Mouse (Mus musculus) neural tube, embryonic 10.5 days (tissue): ENCODE results near the gene Btnl9.
A peak's percentile ranks its signal among the peaks of the same experiment; 100 is the strongest.
"Not testable (repeated sequence)": the region's sequence is repeated elsewhere in the genome, so short reads cannot be mapped to it uniquely, and the experiment has no call there.

Experiments used
- DNase-seq: peaks from one replicate; pipeline ENCODE4 v3.0.0-alpha.2; 2017; ENCODE audit warnings: low spot score; ENCODE audit errors: extremely low spot score

The Btnl9 gene

DNA sequence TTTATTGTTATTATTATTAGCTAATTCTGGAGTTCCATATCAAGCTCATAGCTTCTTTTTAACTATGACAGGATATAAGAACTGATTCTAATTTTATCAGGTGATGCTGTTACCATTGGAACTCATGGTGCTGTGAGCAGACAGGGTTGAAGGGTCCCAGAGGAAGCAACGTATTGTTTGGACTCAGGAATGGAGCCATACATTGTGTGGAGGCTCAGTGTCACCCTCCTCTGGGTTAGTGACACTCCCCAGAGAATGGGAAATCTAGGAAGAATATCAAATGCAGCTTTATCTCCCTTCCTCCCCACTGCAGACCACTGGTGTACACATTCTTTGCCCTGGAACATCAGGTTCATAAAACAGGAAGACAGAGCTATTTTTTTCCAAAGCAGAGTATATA, 3.8 kb downstream of the Btnl9 start:
- no peak for DNase-seq

DNA sequence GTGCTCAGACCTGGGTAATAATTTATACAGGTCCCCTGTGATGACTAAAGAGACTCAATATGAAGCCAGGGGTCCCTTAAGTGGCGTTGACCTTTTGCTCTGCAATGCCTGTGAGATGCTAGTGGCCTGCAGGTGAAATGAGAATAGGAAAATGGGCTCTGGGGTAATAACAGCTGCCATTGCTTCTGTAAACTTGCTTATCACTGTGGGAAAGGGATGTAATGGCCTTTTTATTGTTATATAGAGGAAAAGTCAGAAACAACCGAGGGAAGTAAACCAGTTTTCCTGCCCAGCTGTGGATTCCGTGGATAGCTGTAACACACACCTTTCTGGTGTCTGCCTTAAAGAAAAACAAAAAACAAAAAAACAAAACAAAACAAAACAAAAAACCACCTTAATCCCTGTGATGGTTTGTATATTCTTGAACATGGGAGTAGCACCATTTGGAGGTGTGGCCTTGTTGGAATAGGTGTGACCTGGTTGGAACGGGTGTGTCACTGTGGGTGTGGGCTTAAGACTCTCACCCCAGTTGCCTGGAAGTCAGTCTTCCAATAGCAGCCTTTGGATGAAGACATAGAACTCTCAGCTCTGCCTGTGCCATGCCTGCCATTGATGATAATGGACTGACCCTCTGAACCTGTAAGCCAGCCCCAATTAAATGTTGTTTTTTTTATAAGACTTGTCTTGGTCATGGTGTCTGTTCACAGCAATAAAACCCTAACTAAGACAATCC, 10.7 kb downstream of the Btnl9 start:
- not testable (repeated sequence) for DNase-seq

DNA sequence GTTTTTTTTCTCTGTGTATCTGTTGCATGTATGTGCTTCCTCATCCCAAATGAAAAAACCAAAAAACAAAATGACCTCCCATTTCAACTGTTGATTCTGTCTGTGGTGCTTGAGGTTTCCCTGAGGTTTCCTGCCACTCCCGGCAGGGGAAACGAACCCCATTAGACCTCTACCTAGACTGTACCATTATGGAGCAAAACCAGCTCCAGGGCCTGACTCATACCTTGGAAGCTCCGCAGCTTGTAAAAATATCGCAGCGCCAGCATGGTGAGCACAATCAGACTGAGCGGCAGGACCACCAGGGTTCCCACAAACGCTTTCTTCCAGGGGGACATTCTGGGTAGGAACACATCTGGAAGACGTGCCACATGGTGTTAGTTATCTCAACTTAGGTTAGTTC, 11.6 kb downstream of the Btnl9 start:
- no peak for DNase-seq

DNA sequence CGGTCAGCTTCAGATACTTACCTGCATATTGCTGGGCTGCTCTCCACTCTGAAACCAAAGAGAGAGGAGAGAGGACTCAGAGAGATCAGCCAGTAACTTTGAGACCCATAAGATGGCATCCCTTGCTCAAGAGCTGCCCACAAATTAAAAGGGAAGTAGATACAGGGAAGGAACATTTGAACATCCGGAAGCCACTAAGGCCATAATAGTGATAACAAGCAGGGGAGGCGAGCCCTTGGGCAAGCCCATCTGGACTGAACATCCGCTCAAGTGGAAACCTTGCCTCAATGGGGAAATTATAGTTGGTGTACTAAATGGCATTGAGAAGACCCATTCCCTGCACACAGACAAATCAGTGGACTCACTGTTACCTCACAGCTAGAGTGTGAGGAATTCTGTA, 16.4 kb downstream of the Btnl9 start:
- no peak for DNase-seq

DNA sequence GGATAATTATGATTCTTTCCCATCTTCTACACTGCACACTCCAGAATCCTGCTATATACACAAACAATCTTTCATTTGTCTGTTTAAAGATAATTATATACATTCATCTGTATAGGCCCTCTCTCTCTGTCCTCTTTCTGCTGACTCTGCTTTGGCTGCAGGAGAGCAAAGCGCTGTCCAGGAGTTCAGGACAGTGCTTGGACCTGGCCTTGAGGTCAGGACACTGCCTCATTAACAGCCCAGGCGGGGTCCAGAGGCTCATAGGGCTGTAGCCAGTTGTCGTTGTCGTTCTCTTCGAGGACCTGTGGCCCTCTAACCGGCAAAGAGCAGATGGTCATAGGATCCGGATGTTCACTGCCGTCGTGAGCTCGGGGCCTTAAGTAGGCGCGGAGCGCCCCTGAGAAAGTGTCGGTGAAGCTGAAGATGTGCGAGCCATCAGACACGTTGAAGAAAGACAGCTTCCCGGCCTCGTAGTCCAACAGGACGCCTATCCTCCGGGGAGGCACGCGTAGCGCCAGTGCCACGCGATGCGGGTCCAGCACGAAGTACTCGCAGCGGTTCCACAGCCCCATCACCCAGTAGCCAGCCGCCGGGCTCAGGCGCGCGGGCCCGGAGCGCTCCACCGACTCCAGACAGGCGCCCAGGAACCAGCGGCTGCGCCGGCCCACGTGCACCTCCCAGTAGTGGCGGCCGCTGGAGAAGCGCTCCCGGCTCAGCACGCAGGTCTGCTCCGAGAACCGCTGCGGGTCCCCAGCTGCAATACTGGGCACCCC, 17.9 kb downstream of the Btnl9 start:
- DNase-seq: peak; percentile 52

DNA sequence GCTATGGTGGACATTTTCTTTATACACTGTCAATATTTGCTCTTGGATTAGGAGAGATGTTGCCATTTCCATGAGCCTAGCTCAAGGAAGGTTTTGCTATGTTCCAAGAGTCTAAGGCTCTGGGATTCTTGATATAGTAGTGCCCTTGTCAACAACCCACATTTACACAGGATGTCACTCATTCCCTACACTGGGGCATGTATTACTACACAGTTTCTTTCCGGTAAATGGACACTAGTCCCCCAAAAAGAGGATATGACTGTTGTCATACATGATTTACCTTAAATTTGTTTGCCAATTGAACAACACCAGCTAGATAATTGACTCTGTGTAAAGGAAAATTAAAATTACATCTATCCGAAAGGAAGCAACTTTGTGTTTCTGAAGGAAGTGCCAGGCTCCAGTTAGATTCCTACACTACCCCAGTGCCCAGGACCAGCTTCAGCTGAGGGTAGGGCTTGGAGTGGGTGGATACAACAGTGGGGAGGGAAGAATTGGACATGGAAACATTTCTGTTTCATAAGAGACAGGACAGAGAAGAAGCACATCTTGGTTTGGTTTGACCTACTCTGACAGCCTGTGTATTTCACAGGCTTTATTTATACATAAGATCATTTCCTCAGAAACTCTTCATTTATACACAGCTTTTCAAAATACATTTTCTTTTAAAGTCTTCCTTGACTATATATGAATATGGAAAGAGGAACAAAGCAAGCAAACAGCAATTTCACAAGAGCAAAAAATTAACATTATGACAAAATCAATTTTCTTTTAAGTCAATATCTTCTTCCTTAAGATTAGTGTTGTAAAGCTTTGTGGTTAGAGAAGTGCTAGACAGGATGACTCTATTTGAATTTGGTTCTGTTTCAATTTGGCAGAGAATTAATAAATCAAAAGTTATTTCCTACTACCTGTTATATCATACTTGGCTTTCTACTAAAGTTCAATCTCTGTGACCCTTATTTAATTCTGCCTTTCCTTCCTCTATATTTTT, 29.8 kb downstream of the Btnl9 start:
- DNase-seq: no peak

DNA sequence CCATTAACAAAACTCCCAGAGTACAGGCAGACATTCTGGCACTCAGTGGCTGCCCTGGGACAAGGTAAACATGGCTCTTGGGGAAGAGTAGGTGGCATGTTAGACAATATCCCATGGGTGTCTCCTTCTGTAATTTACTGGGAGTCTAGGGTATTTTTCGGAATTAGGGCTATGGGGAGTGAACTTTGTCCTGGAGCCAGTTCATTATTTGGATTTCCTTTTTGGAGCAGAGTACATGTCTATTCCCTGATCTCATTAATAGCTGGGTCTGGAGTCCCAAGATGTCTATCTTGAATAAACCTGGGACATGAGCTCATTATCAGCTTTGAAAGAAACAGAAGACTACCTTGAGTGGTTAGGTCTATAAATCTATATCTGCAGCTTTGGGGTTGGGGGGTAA, 32.9 kb downstream of the Btnl9 start, which contains the start of gene Olfr1394:
Gene Olfr1394, plus strand, starts transcription at position 301 of the 400 bp plus-strand sequence.
- DNase-seq: no peak

DNA sequence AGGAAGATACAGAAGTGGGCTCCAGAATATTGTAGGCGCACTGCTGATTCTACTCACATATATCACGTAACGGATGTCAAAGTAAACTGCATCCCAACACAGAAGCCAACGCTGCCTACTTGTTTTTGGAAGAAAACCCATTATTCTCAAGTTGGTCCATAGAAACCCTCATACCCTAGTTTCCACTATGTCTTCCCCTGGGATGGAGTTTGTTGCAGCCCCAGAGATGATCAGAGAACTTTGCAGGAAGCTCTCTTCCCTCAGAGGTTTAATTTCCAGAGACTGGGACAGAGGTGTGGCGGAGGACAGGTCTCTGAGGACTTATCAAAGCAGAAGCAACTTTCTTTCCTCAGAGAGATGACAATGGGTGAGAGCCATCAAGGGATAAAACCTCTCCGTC, 45.0 kb downstream of the Btnl9 start, which contains the start of gene Olfr1395:
Gene Olfr1395, plus strand, starts transcription at position 301 of the 400 bp plus-strand sequence.
- no peak for DNase-seq

DNA sequence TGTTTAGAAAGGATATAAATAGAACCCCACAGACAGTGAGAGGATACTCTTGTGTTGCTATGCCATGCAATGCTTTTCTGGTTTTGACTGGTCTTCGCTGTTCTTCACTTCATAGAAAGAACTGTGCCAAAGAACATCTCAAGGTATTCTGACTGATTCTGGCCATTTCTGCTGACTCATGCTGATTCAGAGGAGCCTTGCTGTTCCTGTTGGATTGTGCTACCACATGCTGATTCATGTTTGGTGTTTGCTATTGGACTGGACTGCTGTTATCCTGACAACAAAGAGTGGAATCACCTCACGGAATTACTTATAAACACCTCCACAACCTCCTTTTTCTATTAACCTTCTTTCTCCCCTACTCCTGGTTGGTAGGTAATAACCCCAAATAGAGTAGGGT, 62.8 kb downstream of the Btnl9 start:
- DNase-seq: no peak

DNA sequence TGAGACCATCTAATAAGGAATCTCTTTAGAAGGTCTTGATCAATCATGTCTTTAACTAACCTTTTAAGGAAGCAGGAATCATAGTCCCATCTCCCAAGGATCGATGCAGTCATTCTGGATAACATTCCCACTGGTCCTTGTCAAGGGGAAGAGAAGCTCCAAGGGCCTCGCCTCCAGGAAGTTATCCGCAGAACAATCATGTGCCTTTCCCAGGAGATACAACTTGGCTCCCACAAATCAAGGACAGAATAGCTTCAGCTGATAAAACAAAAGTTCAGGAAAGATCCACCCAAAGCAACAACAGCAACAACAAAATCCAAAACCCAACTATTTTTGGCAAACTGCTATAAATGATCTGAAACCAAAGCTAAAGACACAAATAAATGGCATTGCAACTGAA, 67.3 kb downstream of the Btnl9 start:
- no peak for DNase-seq
